Mouse (Mus musculus) effector memory CD4-positive, alpha-beta T cell, adult 5 months (primary cell): ENCODE data around the gene Rcor1. TPM values are rescaled to one million over a fixed set of nuclear protein-coding genes. Genes with fewer than 3 reads are reported as not detected.

Experiments
- polyA plus RNA-seq: library from polyadenylated mRNA; unstranded; fragments of 100-300 nt; shearing (Covaris generic); gene quantifications from one replicate; pipeline ENCODE4 v1.2.1, GENCODE M21; 2017

The Rcor1 gene
- polyA plus RNA-seq: 58.0 TPM

DNA sequence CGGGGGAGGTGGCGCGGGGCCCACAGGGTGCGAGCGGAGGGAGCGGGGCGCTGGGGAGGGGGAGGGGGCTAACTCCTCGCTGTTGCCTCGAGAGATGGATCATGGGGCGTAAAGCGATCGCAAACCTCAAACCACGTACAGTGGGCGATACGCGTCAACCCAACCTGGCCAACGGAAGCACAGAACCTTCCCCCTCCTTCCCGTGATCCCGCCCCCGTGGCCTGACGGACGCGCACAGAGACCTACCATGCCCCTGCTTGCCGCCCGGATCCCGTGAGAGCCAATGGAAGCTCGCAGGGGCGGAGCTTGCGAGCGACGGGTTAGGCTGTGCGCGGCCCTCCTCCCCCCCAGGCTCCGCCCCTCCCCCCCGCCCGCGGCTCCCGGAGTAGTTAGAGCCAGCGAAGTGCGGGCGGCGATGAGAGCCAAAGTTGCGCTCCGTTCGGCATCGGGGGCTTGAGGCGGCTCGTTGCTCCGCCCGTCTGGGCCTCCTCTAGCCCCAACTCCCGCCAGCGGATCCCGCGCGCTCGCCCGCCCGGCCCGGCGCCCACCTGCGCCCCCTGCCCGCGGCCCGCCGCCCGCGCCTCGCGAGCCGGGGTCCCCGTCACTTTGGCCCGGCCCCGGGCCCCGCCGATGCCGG lies at the start of gene Rcor1:
Gene Rcor1 (plus strand): TSS at position 376 of the 637 bp plus-strand sequence.

Other genes with a start within 250 kb of the Rcor1 start
- not detected for gene Mok, start 198.4 kb upstream of the Rcor1 start, polyA plus RNA-seq
- gene Zfp839, start 189.1 kb upstream of the Rcor1 start, polyA plus RNA-seq: 7.2 TPM
- gene Cinp, start 150.2 kb upstream of the Rcor1 start, polyA plus RNA-seq: 23.6 TPM
- 3.1 TPM for gene Tecpr2, start 150.1 kb upstream of the Rcor1 start, polyA plus RNA-seq
- gene Ankrd9, start 60.3 kb upstream of the Rcor1 start, polyA plus RNA-seq: 3.9 TPM
- gene Traf3, start 127.0 kb downstream of the Rcor1 start, polyA plus RNA-seq: 48.1 TPM
- 0.47 TPM for gene 4930595D18Rik, start 145.1 kb downstream of the Rcor1 start, polyA plus RNA-seq
- gene Amn, start 231.7 kb downstream of the Rcor1 start, polyA plus RNA-seq: 0.29 TPM